Mouse (Mus musculus) MEL (cell line): ENCODE measurements around the gene Cox16. TPM values are rescaled to one million over a fixed set of nuclear protein-coding genes. Genes with fewer than 3 reads are reported as not detected.

Source experiments
- DNase-seq: peaks from one replicate; pipeline ENCODE4 v3.0.0; 2011; ENCODE audit warnings: low read depth, low spot score
- H3K27ac ChIP-seq: 2 replicates; pipeline ENCODE4 v1.5.1; 2012; ENCODE audit warnings: low read depth, mild to moderate bottlenecking, control low read depth, low read length, moderate library complexity; ENCODE audit not compliant: control insufficient read depth
- H3K27me3 ChIP-seq, 2 experiments: fragments of 150-350 bp in 1 of 2; sonication (generic) in 1 of 2; 2 replicates each; pipeline ENCODE4 v1.6.1; 2012; ENCODE audit warnings: low read length in 2 of 2, mild to moderate bottlenecking in 2 of 2, improper control_type of control experiment in 1 of 2, moderate library complexity in 1 of 2; ENCODE audit not compliant: insufficient read depth in 2 of 2, control insufficient read depth in 1 of 2
- H3K36me3 ChIP-seq, 2 experiments: 2 replicates each; pipeline ENCODE4 v1.6.1; 2012 to 2014; ENCODE audit warnings: low read length in 2 of 2, improper control_type of control experiment in 1 of 2, inconsistent platforms in 1 of 2, mild to moderate bottlenecking in 1 of 2; ENCODE audit not compliant: insufficient read depth in 2 of 2, control insufficient read depth in 1 of 2
- H3K4me1 ChIP-seq, 2 experiments: fragments of 150-350 bp in 1 of 2; sonication (generic) in 1 of 2; 2 replicates each; pipeline ENCODE4 v1.6.1; 2012; ENCODE audit warnings: low read length in 2 of 2, improper control_type of control experiment in 1 of 2, mild to moderate bottlenecking in 1 of 2; ENCODE audit not compliant: insufficient read depth in 2 of 2, control insufficient read depth in 1 of 2
- H3K4me3 ChIP-seq, 2 experiments: fragments of 150-350 bp in 1 of 2; sonication (generic) in 1 of 2; 2 replicates each; pipeline ENCODE4 v1.5.1; 2012; ENCODE audit warnings: low read depth in 2 of 2, low read length in 2 of 2, mild to moderate bottlenecking in 2 of 2, moderate library complexity in 2 of 2, control low read depth in 1 of 2, improper control_type of control experiment in 1 of 2; ENCODE audit not compliant: control insufficient read depth in 1 of 2, insufficient read depth in 1 of 2
- H3K79me2 ChIP-seq: 2 replicates; pipeline ENCODE4 v1.6.1; 2012; ENCODE audit warnings: mild to moderate bottlenecking, low read length, moderate library complexity; ENCODE audit not compliant: control insufficient read depth, poor library complexity, insufficient read depth
- H3K9ac ChIP-seq: 2 replicates; pipeline ENCODE4 v1.6.1; 2012; ENCODE audit warnings: low read depth, mild to moderate bottlenecking, control low read depth, low read length, moderate library complexity; ENCODE audit not compliant: control insufficient read depth, poor library complexity, severe bottlenecking
- H3K9me3 ChIP-seq: fragments of 150-350 bp; sonication (generic); replicated peaks from 2 replicates; pipeline ENCODE4 v1.6.1; 2012; ENCODE audit warnings: mild to moderate bottlenecking, low read length, improper control_type of control experiment, moderate library complexity; ENCODE audit not compliant: insufficient read depth
- BHLHE40 ChIP-seq: IDR thresholded peaks from 2 replicates; pipeline ENCODE4 v1.6.1; 2012; ENCODE audit warnings: low read depth, mild to moderate bottlenecking, inconsistent platforms, low read length, improper control_type of control experiment, borderline replicate concordance
- CHD2 ChIP-seq: IDR thresholded peaks from 2 replicates; pipeline ENCODE4 v1.6.1; 2011; ENCODE audit warnings: low read length, improper control_type of control experiment
- CTCF ChIP-seq, 3 experiments: IDR thresholded peaks in 2 of 3; conservative IDR thresholded peaks in 1 of 3; 2 replicates each; pipeline ENCODE4 v1.5.1; 2011 to 2012; ENCODE audit warnings: low read length in 3 of 3, low read depth in 2 of 3, mild to moderate bottlenecking in 2 of 3, improper control_type of control experiment in 1 of 3, inconsistent platforms in 1 of 3, mixed read lengths in 1 of 3, moderate library complexity in 1 of 3; ENCODE audit not compliant: control insufficient read depth in 1 of 3, insufficient read depth in 1 of 3, poor library complexity in 1 of 3, severe bottlenecking in 1 of 3
- EP300 ChIP-seq, 2 experiments: IDR thresholded peaks; 2 replicates each; pipeline ENCODE4 v1.6.1; 2011; ENCODE audit warnings: improper control_type of control experiment in 2 of 2, low read length in 2 of 2, low read depth in 1 of 2, mild to moderate bottlenecking in 1 of 2
- GABPA ChIP-seq: IDR thresholded peaks from 2 replicates; pipeline ENCODE4 v1.6.1; 2012; ENCODE audit warnings: low read depth, mild to moderate bottlenecking, inconsistent platforms, low read length, improper control_type of control experiment, moderate library complexity
- GATA1 ChIP-seq: IDR thresholded peaks from 2 replicates; pipeline ENCODE4 v1.6.1; 2011; ENCODE audit warnings: low read depth, low read length, improper control_type of control experiment
- JUND ChIP-seq: IDR thresholded peaks from 2 replicates; pipeline ENCODE4 v1.6.1; 2011; ENCODE audit warnings: low read depth, mild to moderate bottlenecking, improper control_type of control experiment, low read length
- KAT2A ChIP-seq: conservative IDR thresholded peaks from 2 replicates; pipeline ENCODE4 v1.6.1; 2012; ENCODE audit warnings: low read depth, low read length, improper control_type of control experiment, inconsistent platforms
- MAZ ChIP-seq: IDR thresholded peaks from 2 replicates; pipeline ENCODE4 v1.6.1; 2012; ENCODE audit warnings: low read depth, mild to moderate bottlenecking, inconsistent platforms, low read length, improper control_type of control experiment
- MXI1 ChIP-seq: IDR thresholded peaks from 2 replicates; pipeline ENCODE4 v1.6.1; 2011; ENCODE audit warnings: mild to moderate bottlenecking, low read depth, low read length, improper control_type of control experiment
- MYB ChIP-seq: IDR thresholded peaks from 2 replicates; pipeline ENCODE4 v1.6.1; 2011; ENCODE audit warnings: mild to moderate bottlenecking, low read depth, low read length, improper control_type of control experiment
- MYC ChIP-seq: IDR thresholded peaks from 2 replicates; pipeline ENCODE4 v1.6.1; 2011; ENCODE audit warnings: low read depth, mild to moderate bottlenecking, low read length, improper control_type of control experiment, moderate library complexity
- POLR2A ChIP-seq, 2 experiments: IDR thresholded peaks; 2 replicates each; pipeline ENCODE4 v1.6.1; 2011 to 2012; ENCODE audit warnings: low read length in 2 of 2, mild to moderate bottlenecking in 2 of 2, control low read depth in 1 of 2, improper control_type of control experiment in 1 of 2, low read depth in 1 of 2, moderate library complexity in 1 of 2; ENCODE audit not compliant: control insufficient read depth in 1 of 2, insufficient read depth in 1 of 2, poor library complexity in 1 of 2
- POLR2AphosphoS5 ChIP-seq: IDR thresholded peaks from 2 replicates; pipeline ENCODE4 v1.6.1; 2012; ENCODE audit warnings: low read depth, borderline replicate concordance, mild to moderate bottlenecking, inconsistent platforms, low read length, moderate library complexity, mixed read lengths
- RAD21 ChIP-seq: IDR thresholded peaks from 2 replicates; pipeline ENCODE4 v1.6.1; 2011; ENCODE audit warnings: mild to moderate bottlenecking, low read depth, low read length, improper control_type of control experiment
- RCOR1 ChIP-seq: IDR thresholded peaks from 2 replicates; pipeline ENCODE4 v1.6.1; 2012; ENCODE audit warnings: low read depth, mild to moderate bottlenecking, inconsistent platforms, low read length, improper control_type of control experiment
- SIN3A ChIP-seq: IDR thresholded peaks from 2 replicates; pipeline ENCODE4 v1.6.1; 2012; ENCODE audit warnings: low read length, improper control_type of control experiment, inconsistent platforms
- SMC3 ChIP-seq: IDR thresholded peaks from 2 replicates; pipeline ENCODE4 v1.6.1; 2011; ENCODE audit warnings: low read depth, low read length, improper control_type of control experiment
- USF1 ChIP-seq: IDR thresholded peaks from 2 replicates; pipeline ENCODE4 v1.6.1; 2014; ENCODE audit warnings: low read depth, mild to moderate bottlenecking, inconsistent platforms, low read length, improper control_type of control experiment, moderate library complexity
- USF2 ChIP-seq, 2 experiments: IDR thresholded peaks; 2 replicates each; pipeline ENCODE4 v1.6.1; 2011 to 2012; ENCODE audit warnings: improper control_type of control experiment in 2 of 2, low read length in 2 of 2, borderline replicate concordance in 1 of 2, inconsistent platforms in 1 of 2, low read depth in 1 of 2, mild to moderate bottlenecking in 1 of 2; ENCODE audit not compliant: insufficient read depth in 1 of 2
- ZKSCAN1 ChIP-seq: IDR thresholded peaks from 2 replicates; pipeline ENCODE4 v1.6.1; 2012; ENCODE audit warnings: low read depth, mild to moderate bottlenecking, inconsistent platforms, low read length, improper control_type of control experiment, moderate library complexity
- ZMIZ1 ChIP-seq: IDR thresholded peaks from 2 replicates; pipeline ENCODE4 v1.6.1; 2012; ENCODE audit warnings: low read depth, mild to moderate bottlenecking, inconsistent platforms, low read length, improper control_type of control experiment, moderate library complexity
- ZNF384 ChIP-seq: IDR thresholded peaks from 2 replicates; pipeline ENCODE4 v1.6.1; 2012; ENCODE audit warnings: low read depth, mild to moderate bottlenecking, inconsistent platforms, low read length, improper control_type of control experiment
- polyA plus RNA-seq, 2 experiments: library from polyadenylated mRNA; stranded (reverse) in 1 of 2; unstranded in 1 of 2; fragments of >175 nt in 1 of 2; fragments of >200 nt in 1 of 2; gene quantifications; 2 replicates each; pipeline versions ENCODE4 v1.2.1 to v1.2.4; 2012; ENCODE audit warnings: low replicate concordance in 2 of 2, low read depth in 1 of 2; ENCODE audit not compliant: insufficient read length in 2 of 2, insufficient read depth in 1 of 2, missing spikeins in 1 of 2
- total RNA-seq: library from RNA; depleted of rRNA; stranded (reverse); fragments of 300-350 nt; gene quantifications from 2 replicates; pipeline ENCODE4 v1.2.3, GENCODE M21; 2012

The Cox16 gene
- total and polyA plus RNA-seq, 3 experiments = 49.6 to 99.1 TPM; not detected in 1

DNA sequence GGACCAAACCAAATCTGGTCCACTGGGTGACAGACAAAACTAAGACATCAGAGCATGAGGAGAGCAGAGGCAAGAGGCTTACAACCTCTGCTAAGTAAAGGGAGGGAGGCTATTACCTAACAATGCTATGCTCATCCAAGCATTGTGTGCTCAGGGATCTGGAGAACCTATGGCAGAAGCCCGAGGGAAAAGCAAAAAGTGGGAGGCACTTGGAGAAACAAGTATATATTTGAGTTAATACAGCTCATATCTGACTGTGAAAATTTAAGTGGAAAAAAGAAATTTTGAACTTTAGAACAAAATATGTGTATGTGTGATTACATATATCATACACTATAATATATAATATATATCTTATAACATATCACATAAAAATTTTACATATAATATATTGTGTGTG, 63.1 kb downstream of the Cox16 start, which contains the start of gene Adam4:
TSS of gene Adam4 (minus strand) at position 101 of the 400 bp plus-strand sequence.
- H3K27me3 ChIP-seq = no peaks in the 10 kb centered on the region
- H3K36me3 ChIP-seq = no peaks in the 10 kb centered on the region
- no peaks in the 10 kb centered on the region for H3K79me2 ChIP-seq
- no peak within 1 kb of the TSS for H3K4me3 ChIP-seq
- TF ChIP-seq EP300 (IDR thresholded peaks at IDR 0.05; ENCODE audit: low read depth in 1 of 2, low read length in 2 of 2) (no peak), MAZ (no peak), GABPA (no peak), RAD21 (no peak), JUND (no peak), USF1 (no peak), MYC (no peak), MXI1 (no peak), ZKSCAN1 (no peak), USF2 (IDR thresholded peaks at IDR 0.05; ENCODE audit: borderline replicate concordance in 1 of 2, insufficient read depth in 1 of 2, low read depth in 1 of 2, low read length in 2 of 2) (no peak), RCOR1 (no peak), KAT2A (no peak), BHLHE40 (no peak), POLR2A (IDR thresholded peaks at IDR 0.05; ENCODE audit: control insufficient read depth in 1 of 2, insufficient read depth in 1 of 2, low read depth in 1 of 2, low read length in 2 of 2, poor library complexity in 1 of 2) (no peak), ZNF384 (no peak), MYB (no peak), SIN3A (no peak)
- no peak for DNase-seq
- no peak within 1 kb of the TSS for H3K9ac ChIP-seq
- no peaks in the 10 kb centered on the region for H3K4me1 ChIP-seq
- H3K27ac ChIP-seq = no peak within 1 kb of the TSS
- no peaks in the 10 kb centered on the region for H3K9me3 ChIP-seq

DNA sequence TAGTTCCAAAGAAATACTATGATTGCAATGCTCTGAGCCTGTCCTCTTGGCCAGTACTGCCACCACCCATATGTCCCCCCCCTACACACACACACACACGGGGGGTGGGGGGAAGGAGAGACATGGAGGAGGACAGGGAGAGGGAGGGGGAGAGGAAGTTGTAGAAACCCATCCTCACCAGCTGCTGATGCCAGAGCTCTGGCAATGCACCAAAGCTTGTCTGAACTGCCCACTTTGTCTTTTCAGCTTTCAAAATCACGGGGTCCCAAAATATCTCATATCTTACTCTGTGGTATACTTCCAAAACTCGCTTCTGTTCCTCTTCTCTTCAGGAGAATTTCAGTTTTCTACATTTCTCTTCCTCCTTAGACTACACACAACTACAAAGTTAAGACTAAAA, 71.7 kb downstream of the Cox16 start:
- Histone ChIP-seq H3K9me3 (no peaks in the 10 kb centered on the region), H3K36me3 (no peaks in the 10 kb centered on the region), H3K79me2 (no peaks in the 10 kb centered on the region), H3K4me1 (no peaks in the 10 kb centered on the region), H3K4me3 (no peak overlapping the region), H3K27ac (no peak overlapping the region), H3K27me3 (no peaks in the 10 kb centered on the region), H3K9ac (no peak overlapping the region)
- TF ChIP-seq POLR2AphosphoS5 = no peak
- TF ChIP-seq GATA1 = no peak
- TF ChIP-seq MYC = no peak
- TF ChIP-seq ZMIZ1 = no peak
- no peak for TF ChIP-seq USF2 (IDR thresholded peaks at IDR 0.05; ENCODE audit: borderline replicate concordance in 1 of 2, insufficient read depth in 1 of 2, low read depth in 1 of 2, low read length in 2 of 2)
- no peak for TF ChIP-seq MYB
- no peak for TF ChIP-seq POLR2A (IDR thresholded peaks at IDR 0.05; ENCODE audit: control insufficient read depth in 1 of 2, insufficient read depth in 1 of 2, low read depth in 1 of 2, low read length in 2 of 2, poor library complexity in 1 of 2)
- no peak for TF ChIP-seq SMC3
- no peak for TF ChIP-seq CHD2
- no peak for TF ChIP-seq CTCF (IDR thresholded peaks at IDR 0.05 in 2 of 3, conservative IDR thresholded peaks at IDR 0.05 in 1 of 3; ENCODE audit: control insufficient read depth in 1 of 3, insufficient read depth in 1 of 3, low read depth in 2 of 3, low read length in 3 of 3, poor library complexity in 1 of 3, severe bottlenecking in 1 of 3)
- TF ChIP-seq BHLHE40 = no peak
- DNase-seq = no peak
